Comparison of ENCODE assay signal across 8 mouse cellular contexts in genomic region chr7:65155628-65156513, GRCm38 (mm10). TPM values are rescaled to one million over a fixed set of nuclear protein-coding genes. Genes with fewer than 3 reads are reported as not detected.
DNase-seq lines count a peak whose midpoint lies in the region; ATAC-seq and TF ChIP-seq lines count a peak whose summit lies in the region.
"Had no signal": no experiment of that assay in that cellular context is flagged by ENCODE, and none has a peak within 500 bp of the region (broad histone marks: within the 10 kb centered on the region; RNA-seq: fewer than 3 reads in every experiment).

No protein-coding gene starts in this region.

- ATAC-seq in embryonic facial prominence, embryonic 11.5 days (replicated peaks; ENCODE audit: insufficient number of reproducible peaks, low FRiP score, low TSS enrichment, low read depth) = peak; percentile 75
- peak; percentile 35; the same call in 1 of the 2 replicates for ATAC-seq in stomach, embryonic 16.5 days (ENCODE audit: insufficient read depth, low FRiP score)

- H3K27ac ChIP-seq in ES-E14 (ENCODE audit: insufficient read depth, low read depth, low read length, poor library complexity, severe bottlenecking) = no peak overlapping the region
- H3K27ac ChIP-seq in embryonic facial prominence, embryonic 11.5 days (replicated peaks; ENCODE audit: low read depth, low read length) = no peak overlapping the region
- peak overlapping the region; percentile 82 for H3K27ac ChIP-seq in midbrain, embryonic 10.5 days (replicated peaks)
- no peak overlapping the region for H3K27ac ChIP-seq in stomach, embryonic 16.5 days (ENCODE audit: low read length)

- peak overlapping the region; percentile 100 for H3K4me2 ChIP-seq in embryonic facial prominence, embryonic 11.5 days (ENCODE audit: low read depth, low read length)
- peak overlapping the region; percentile 98 for H3K4me2 ChIP-seq in stomach, embryonic 16.5 days (ENCODE audit: low read depth, low read length)

- in situ Hi-C loops in ES-E14 (cut with MboI; ENCODE audit: low sequenced_read_pairs in 2 of 2, unreplicated experiment in 2 of 2) = no loop called here

- no peaks in the 10 kb centered on the region for H3K36me3 ChIP-seq in ES-E14 (ENCODE audit: control insufficient read depth, insufficient read depth, low read length, poor library complexity, severe bottlenecking)
- no peaks in the 10 kb centered on the region for H3K36me3 ChIP-seq in embryonic facial prominence, embryonic 11.5 days (replicated peaks; ENCODE audit: control insufficient read depth, insufficient read depth, low read depth, low read length)
- no peaks in the 10 kb centered on the region for H3K36me3 ChIP-seq in midbrain, embryonic 10.5 days
- no peaks in the 10 kb centered on the region for H3K36me3 ChIP-seq in stomach, embryonic 16.5 days (ENCODE audit: control insufficient read depth, insufficient read depth, low read length)

- WGBS in embryonic facial prominence, embryonic 11.5 days = under 1% methylated on average over 96 of the region's 122 CpGs
- under 1% methylated on average over 122 of the region's 122 CpGs for WGBS in midbrain, embryonic 10.5 days
- under 1% methylated on average over 117 of the region's 122 CpGs for WGBS in stomach, embryonic 16.5 days

- H3K4me3 ChIP-seq in ES-E14 (ENCODE audit: insufficient read depth in 1 of 2, low read depth in 1 of 2, low read length in 2 of 2, poor library complexity in 1 of 2, severe bottlenecking in 1 of 2) = peak overlapping the region; percentile 85 to 91
- H3K4me3 ChIP-seq in embryonic facial prominence, embryonic 11.5 days (ENCODE audit: low read depth, low read length) = peak overlapping the region; percentile 64
- H3K4me3 ChIP-seq in midbrain, embryonic 10.5 days = peak overlapping the region; percentile 76
- H3K4me3 ChIP-seq in stomach, embryonic 16.5 days (replicated peaks; ENCODE audit: low read length) = peak overlapping the region; percentile 60

- H3K9me3 ChIP-seq in ES-E14 (ENCODE audit: control insufficient read depth, insufficient read depth, low read depth, low read length) = no peaks in the 10 kb centered on the region
- no peaks in the 10 kb centered on the region for H3K9me3 ChIP-seq in embryonic facial prominence, embryonic 11.5 days (replicated peaks; ENCODE audit: control insufficient read depth, low read length)
- H3K9me3 ChIP-seq in midbrain, embryonic 10.5 days (replicated peaks) = no peaks in the 10 kb centered on the region
- H3K9me3 ChIP-seq in stomach, embryonic 16.5 days (replicated peaks; ENCODE audit: control insufficient read depth, low read length) = no peaks in the 10 kb centered on the region

- H3K9ac ChIP-seq in ES-E14 (ENCODE audit: insufficient read depth, low read depth, low read length, poor library complexity, severe bottlenecking) = peak overlapping the region; percentile 87
- peak overlapping the region; percentile 62 for H3K9ac ChIP-seq in embryonic facial prominence, embryonic 11.5 days (replicated peaks; ENCODE audit: low read length)
- H3K9ac ChIP-seq in stomach, embryonic 16.5 days (ENCODE audit: low read length) = peak overlapping the region; percentile 68

- DNase-seq in ES-E14 (ENCODE audit: low read depth, low spot score) (no peak), R1 (ENCODE audit: low read depth, low spot score) (peak; percentile 77)
- DNase-seq in embryonic facial prominence, embryonic 11.5 days (ENCODE audit: low spot score) = peak; percentile 64
- peak; percentile 5 to 13 for DNase-seq in heart, postnatal 14 days
- peak; percentile 50 to 51 for DNase-seq in left cerebral cortex, adult 8-10 months (ENCODE audit: low spot score in 2 of 2)
- DNase-seq in midbrain, embryonic 10.5 days (ENCODE audit: low spot score) = peak; percentile 78

- intact Hi-C loops in heart, postnatal 14 days (cut with DNase I) = no loop called here

- H3K27me3 ChIP-seq in embryonic facial prominence, embryonic 11.5 days (ENCODE audit: control insufficient read depth, insufficient read depth, low read length) = peaks cover 24% of the 10 kb centered on the region
- H3K27me3 ChIP-seq in midbrain, embryonic 10.5 days (ENCODE audit: low read depth, poor library complexity, severe bottlenecking) = peaks cover 58% of the 10 kb centered on the region
- H3K27me3 ChIP-seq in stomach, embryonic 16.5 days (ENCODE audit: control insufficient read depth, insufficient read depth, low read length) = peaks cover 40% of the 10 kb centered on the region

- H3K4me1 ChIP-seq in ES-E14 (ENCODE audit: control insufficient read depth in 2 of 2, insufficient read depth in 2 of 2, low read length in 2 of 2, poor library complexity in 1 of 2) = peaks cover 2 to 4% of the 10 kb centered on the region in 2 experiments; a peak in 2 of 4 replicates
- no peaks in the 10 kb centered on the region; the same call in 1 of the 2 replicates for H3K4me1 ChIP-seq in embryonic facial prominence, embryonic 11.5 days (ENCODE audit: control insufficient read depth, insufficient read depth, low read length)
- peaks cover 32% of the 10 kb centered on the region for H3K4me1 ChIP-seq in midbrain, embryonic 10.5 days
- no peaks in the 10 kb centered on the region for H3K4me1 ChIP-seq in stomach, embryonic 16.5 days (ENCODE audit: control insufficient read depth, insufficient read depth, low read length)

TF ChIP-seq in ES-E14, 5 proteins besides CTCF, POLR2A, EP300 and RAD21:
- TF ChIP-seq HCFC1 (IDR thresholded peaks at IDR 0.05; ENCODE audit: borderline replicate concordance, insufficient read depth, low read length) (0 out of 2 replicates have a peak, but pooled peaks have one; percentile 20), MAFK (IDR thresholded peaks at IDR 0.05; ENCODE audit: insufficient read depth, low read depth, low read length) (no peak)
TF ChIP-seq in ES-E14: peak in this region for 1.

RNA-seq across cellular contexts. Expression of gene Fam189a1, which starts 0.5 kb away (rescaled TPM):
- total RNA-seq in ES-E14 (2012; rRNA removed) = 0.67 and 0.74 TPM in 2 replicates
- polyA plus RNA-seq in embryonic facial prominence, embryonic 11.5 days (2014; fragmentation: Nextera tagmentation; extraction: Ambion mirVana) = 0.88 and 1.2 TPM in 2 replicates
- total RNA-seq in heart, postnatal 14 days (2021) = not detected
- total RNA-seq in left cerebral cortex, adult 8-10 months (2022) = 10 to 100 TPM; 43.0 to 54.1 (median 47.7) TPM
- 1.3 and 2.7 TPM in 2 replicates for polyA plus RNA-seq in midbrain, embryonic 10.5 days (2016; fragmentation: Nextera tagmentation; extraction: Ambion mirVana)
- polyA plus RNA-seq in stomach, embryonic 16.5 days (2015; fragmentation: Nextera tagmentation; extraction: Ambion mirVana) = 0.37 and 1.8 TPM in 2 replicates
- total RNA-seq: common myeloid progenitor, adult 5-6 weeks had no signal

Comparison
In these comparisons a context has a peak if more than half of its experiments do, and no peak if none do; other contexts are left out.
1. RNA of gene Fam189a1, which starts 0.5 kb away (total RNA-seq): 43.0 to 54.1 TPM in left cerebral cortex, adult 8-10 months; 0.67 to 0.74 TPM in ES-E14 and not detected in heart, postnatal 14 days; every median in the first group is over 10 times any median in the second.
2. Peak in every context shown above with its lines, with median percentiles within 50 percentile points of each other: H3K4me3 ChIP-seq and H3K9ac ChIP-seq.